Mouse (Mus musculus): ENCODE data around the gene Pigx. TPM values are rescaled to one million over a fixed set of nuclear protein-coding genes. Genes with fewer than 3 reads are reported as not detected.

Gene Pigx
- total and polyA plus RNA-seq, 2 experiments from 2014 or later: 44.9 to 61.0 TPM

DNA sequence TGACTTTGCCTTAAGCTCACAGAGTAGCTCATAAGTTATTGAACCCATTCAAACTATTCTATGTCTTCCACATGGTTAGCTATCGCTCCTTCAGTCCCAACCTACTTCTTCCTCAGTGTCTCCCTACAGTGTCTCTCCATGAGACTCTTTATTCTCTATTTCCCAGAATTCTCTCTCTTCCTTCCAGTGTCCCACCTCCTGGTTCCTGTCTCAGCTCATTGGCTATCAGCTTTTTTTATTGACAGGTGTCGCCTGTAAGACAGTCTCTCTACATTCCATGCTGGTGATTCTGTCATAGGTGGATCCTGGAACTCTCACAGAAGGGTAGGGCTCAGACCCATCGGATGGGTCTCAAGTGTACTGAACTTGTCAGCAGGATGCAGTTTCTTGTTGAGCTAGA lies 25.8 kb upstream of the Pigx start:
- TF ChIP-seq CTCF (IDR thresholded peaks at IDR 0.05; ENCODE audit: low read depth): no peak
- TF ChIP-seq EP300 (IDR thresholded peaks at IDR 0.05; ENCODE audit: low read depth): no peak
- Histone ChIP-seq H3K27me3 (ENCODE audit: control insufficient read depth, insufficient read depth, low read length) (no peaks in the 10 kb centered on the region), H3K9me3 (replicated peaks; ENCODE audit: control insufficient read depth, low read length) (no peaks in the 10 kb centered on the region), H3K27ac (ENCODE audit: low read depth) (peak overlapping the region; percentile 58; the same call in 1 of the 2 replicates), H3K9ac (replicated peaks; ENCODE audit: low read depth, low read length) (no peak overlapping the region), H3K4me1 (ENCODE audit: control insufficient read depth, insufficient read depth) (0 out of 2 replicates have a peak, but pooled peaks cover 9% of the 10 kb centered on the region), H3K36me3 (replicated peaks; ENCODE audit: control insufficient read depth, insufficient read depth, low read length) (no peaks in the 10 kb centered on the region), H3K4me3 (ENCODE audit: low read depth, low read length) (no peak overlapping the region), H3K4me2 (ENCODE audit: low read depth, low read length) (no peak overlapping the region)
- WGBS: 75% methylated on average over 3 of the region's 3 CpGs
- DNase-seq (ENCODE audit: low spot score) (no peak), ATAC-seq (ENCODE audit: insufficient read depth, low read depth) (no peak)

DNA sequence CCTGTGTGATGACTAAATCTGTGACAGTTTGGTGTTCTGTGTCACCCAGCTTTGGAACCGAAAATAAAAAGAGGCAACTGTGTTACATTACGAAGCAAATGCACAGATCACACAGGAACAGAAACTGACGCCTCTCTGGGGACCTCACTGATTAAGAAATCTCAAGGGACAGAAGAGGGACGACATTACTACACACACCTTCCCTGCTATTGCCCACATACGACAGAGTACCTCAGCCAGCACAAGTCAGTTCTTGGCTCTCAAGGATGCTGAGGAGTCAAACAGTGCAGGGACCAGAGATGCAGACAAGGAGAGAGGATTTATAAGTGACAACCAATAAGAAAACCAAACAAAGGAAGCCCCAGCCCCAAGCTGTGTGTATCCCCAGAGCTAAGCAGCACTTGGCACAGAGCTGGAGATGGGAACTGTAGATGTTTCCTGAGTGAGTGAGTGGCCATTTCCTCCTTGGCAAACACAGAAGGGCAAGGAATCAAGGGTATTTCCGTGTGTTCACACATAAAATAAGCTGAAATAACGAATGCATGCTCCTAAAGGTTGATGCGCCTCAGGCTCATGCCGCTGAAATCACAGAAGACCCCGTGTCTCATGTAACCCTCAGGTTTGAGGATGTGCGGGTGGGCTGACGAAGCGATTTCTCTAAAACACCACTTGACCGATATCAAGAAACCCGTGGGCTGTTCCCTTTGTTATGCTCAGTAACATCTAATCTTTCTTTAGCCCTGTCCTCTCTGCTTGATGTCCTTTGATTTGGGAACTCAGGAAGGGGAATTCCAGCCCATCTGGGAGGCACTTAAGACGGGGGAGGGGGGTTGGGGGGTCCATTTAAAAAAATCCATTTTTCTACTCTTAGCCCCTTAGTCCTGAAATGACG lies 25.1 kb upstream of the Pigx start:
- no peaks in the 10 kb centered on the region for H3K9me3 ChIP-seq (replicated peaks; ENCODE audit: control insufficient read depth, low read length)
- 0 out of 2 replicates have a peak, but pooled peaks cover 2% of the 10 kb centered on the region for H3K4me1 ChIP-seq (ENCODE audit: control insufficient read depth, insufficient read depth)
- H3K27ac ChIP-seq (ENCODE audit: low read depth): peak overlapping the region; percentile 58
- 0 out of 2 replicates have a peak, but pooled peaks have one; percentile 57 for ATAC-seq (ENCODE audit: insufficient read depth, low read depth)
- WGBS: 42% methylated on average over 17 of the region's 17 CpGs
- TF ChIP-seq EP300 (IDR thresholded peaks at IDR 0.05; ENCODE audit: low read depth) (no peak), CTCF (IDR thresholded peaks at IDR 0.05; ENCODE audit: low read depth) (no peak)
- H3K36me3 ChIP-seq (replicated peaks; ENCODE audit: control insufficient read depth, insufficient read depth, low read length): no peaks in the 10 kb centered on the region
- H3K4me3 ChIP-seq (ENCODE audit: low read depth, low read length): no peak overlapping the region
- no peak overlapping the region for H3K9ac ChIP-seq (replicated peaks; ENCODE audit: low read depth, low read length)
- no peaks in the 10 kb centered on the region for H3K27me3 ChIP-seq (ENCODE audit: control insufficient read depth, insufficient read depth, low read length)
- DNase-seq (ENCODE audit: low spot score): peak; percentile 19
- no peak overlapping the region for H3K4me2 ChIP-seq (ENCODE audit: low read depth, low read length)

DNA sequence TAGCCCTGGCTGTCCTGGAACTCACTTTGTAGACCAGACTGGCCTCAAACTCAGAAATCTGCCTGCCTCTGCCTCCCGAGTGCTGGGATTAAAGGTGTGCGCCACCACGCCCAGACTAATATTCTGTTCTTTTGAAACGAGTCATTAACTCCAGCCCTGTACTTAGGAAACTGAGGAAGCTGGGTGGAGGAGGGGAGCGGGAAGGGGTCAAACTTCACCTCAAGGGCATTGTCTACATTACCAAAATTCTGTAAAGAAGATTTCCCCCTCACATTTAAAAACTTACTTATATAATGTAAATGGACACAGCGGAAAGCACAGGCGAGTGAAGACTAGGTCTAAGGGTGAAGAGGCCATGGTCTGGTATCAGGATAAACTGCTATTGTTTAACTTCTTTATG lies 24.5 kb upstream of the Pigx start:
- H3K4me1 ChIP-seq (ENCODE audit: control insufficient read depth, insufficient read depth): no peaks in the 10 kb centered on the region
- 86% methylated on average over 7 of the region's 7 CpGs for WGBS
- 0 out of 2 replicates have a peak overlapping the region, but pooled peaks have one; percentile 58 for H3K27ac ChIP-seq (ENCODE audit: low read depth)
- H3K4me2 ChIP-seq (ENCODE audit: low read depth, low read length): no peak overlapping the region
- H3K9me3 ChIP-seq (replicated peaks; ENCODE audit: control insufficient read depth, low read length): no peaks in the 10 kb centered on the region
- H3K27me3 ChIP-seq (ENCODE audit: control insufficient read depth, insufficient read depth, low read length): no peaks in the 10 kb centered on the region
- no peaks in the 10 kb centered on the region for H3K36me3 ChIP-seq (replicated peaks; ENCODE audit: control insufficient read depth, insufficient read depth, low read length)
- ATAC-seq (ENCODE audit: insufficient read depth, low read depth) (no peak), DNase-seq (ENCODE audit: low spot score) (no peak)
- no peak overlapping the region for H3K9ac ChIP-seq (replicated peaks; ENCODE audit: low read depth, low read length)
- no peak for TF ChIP-seq EP300 (IDR thresholded peaks at IDR 0.05; ENCODE audit: low read depth)
- no peak for TF ChIP-seq CTCF (IDR thresholded peaks at IDR 0.05; ENCODE audit: low read depth)
- no peak overlapping the region for H3K4me3 ChIP-seq (ENCODE audit: low read depth, low read length)

DNA sequence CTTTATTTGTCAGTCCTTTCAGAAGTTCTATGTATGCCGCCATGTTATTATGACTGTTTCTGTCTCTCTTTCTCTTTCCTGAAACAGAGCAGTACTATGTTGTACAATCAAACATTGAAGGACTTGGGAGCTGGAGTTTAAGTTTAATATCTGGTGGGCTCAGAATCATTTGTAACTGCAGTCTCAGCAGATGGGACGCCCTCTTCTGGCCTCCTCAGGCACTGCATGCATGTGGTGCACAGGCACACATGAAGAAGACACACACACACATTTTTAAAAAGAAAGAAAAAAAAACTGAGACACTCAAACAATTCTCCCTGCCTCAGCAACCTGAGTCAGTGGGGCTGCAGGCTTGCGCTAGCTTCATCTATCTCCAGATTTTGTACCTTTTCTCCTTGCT lies 20.9 kb upstream of the Pigx start:
- 80% methylated on average over 3 of the region's 3 CpGs for WGBS
- no peak for ATAC-seq (ENCODE audit: insufficient read depth, low read depth)
- H3K4me1 ChIP-seq (ENCODE audit: control insufficient read depth, insufficient read depth): no peaks in the 10 kb centered on the region
- no peaks in the 10 kb centered on the region for H3K36me3 ChIP-seq (replicated peaks; ENCODE audit: control insufficient read depth, insufficient read depth, low read length)
- no peaks in the 10 kb centered on the region for H3K9me3 ChIP-seq (replicated peaks; ENCODE audit: control insufficient read depth, low read length)
- no peak for TF ChIP-seq CTCF (IDR thresholded peaks at IDR 0.05; ENCODE audit: low read depth)
- TF ChIP-seq EP300 (IDR thresholded peaks at IDR 0.05; ENCODE audit: low read depth): no peak
- H3K4me3 ChIP-seq (ENCODE audit: low read depth, low read length): no peak overlapping the region
- H3K9ac ChIP-seq (replicated peaks; ENCODE audit: low read depth, low read length): no peak overlapping the region
- DNase-seq (ENCODE audit: low spot score): no peak
- H3K27me3 ChIP-seq (ENCODE audit: control insufficient read depth, insufficient read depth, low read length): no peaks in the 10 kb centered on the region
- no peak overlapping the region for H3K4me2 ChIP-seq (ENCODE audit: low read depth, low read length)
- H3K27ac ChIP-seq (ENCODE audit: low read depth): no peak overlapping the region

DNA sequence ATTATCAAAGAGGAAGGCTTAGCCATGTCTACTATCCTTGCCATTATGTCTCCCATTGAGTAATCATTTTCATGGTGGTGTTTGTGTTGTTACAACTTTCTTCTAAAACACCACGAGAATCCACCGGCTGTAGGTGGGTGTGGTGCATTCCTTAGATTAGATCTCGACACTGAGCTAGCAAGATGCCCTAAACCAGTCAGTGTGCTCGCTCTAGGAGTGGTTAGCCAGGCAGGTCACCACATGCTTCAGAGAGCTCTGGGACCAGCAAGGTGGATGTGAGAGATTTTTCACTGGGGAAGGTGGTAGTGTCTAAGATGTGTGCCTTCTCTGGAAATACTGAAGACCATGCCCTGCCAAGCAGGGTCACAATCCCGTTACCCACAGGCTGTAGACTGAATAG lies 16.6 kb upstream of the Pigx start:
- TF ChIP-seq CTCF (IDR thresholded peaks at IDR 0.05; ENCODE audit: low read depth): no peak
- TF ChIP-seq EP300 (IDR thresholded peaks at IDR 0.05; ENCODE audit: low read depth): no peak
- WGBS: 25% methylated on average over 5 of the region's 5 CpGs
- Histone ChIP-seq H3K27ac (ENCODE audit: low read depth) (no peak overlapping the region), H3K9me3 (replicated peaks; ENCODE audit: control insufficient read depth, low read length) (no peaks in the 10 kb centered on the region), H3K4me3 (ENCODE audit: low read depth, low read length) (no peak overlapping the region), H3K36me3 (replicated peaks; ENCODE audit: control insufficient read depth, insufficient read depth, low read length) (no peaks in the 10 kb centered on the region), H3K27me3 (ENCODE audit: control insufficient read depth, insufficient read depth, low read length) (no peaks in the 10 kb centered on the region), H3K4me2 (ENCODE audit: low read depth, low read length) (no peak overlapping the region), H3K4me1 (ENCODE audit: control insufficient read depth, insufficient read depth) (no peaks in the 10 kb centered on the region), H3K9ac (replicated peaks; ENCODE audit: low read depth, low read length) (no peak overlapping the region)
- ATAC-seq (ENCODE audit: insufficient read depth, low read depth) (no peak), DNase-seq (ENCODE audit: low spot score) (no peak)
